Mouse (Mus musculus) inflammation-experienced regulatory T-cells, adult 6 months (primary cell): ENCODE data around the gene Habp4. TPM values are rescaled to one million over a fixed set of nuclear protein-coding genes. Genes with fewer than 3 reads are reported as not detected.

Source experiments
- ATAC-seq: one replicate; pipeline ENCODE4 v1.8.0; 2017
- polyA plus RNA-seq, 3 experiments: library from polyadenylated mRNA; unstranded; fragments of 100-300 nt; shearing (Covaris generic); gene quantifications; one replicate each; pipeline ENCODE4 v1.2.1; 2017

Gene Habp4
- polyA plus RNA-seq, 3 experiments from 2014 or later = 3.9 to 5.7 (median 5.3) TPM

- no peak for ATAC-seq
Measured at GRCm38 (mm10) chr13:64178746-64179652, 17.4 kb downstream of the Habp4 start.

- no peak for ATAC-seq
Measured at GRCm38 (mm10) chr13:64180300-64180699, 18.7 kb downstream of the Habp4 start.

GRCm38 (mm10) chr13:64180888-64181287, 19.3 kb downstream of the Habp4 start:
- peak; percentile 61 for ATAC-seq

DNA sequence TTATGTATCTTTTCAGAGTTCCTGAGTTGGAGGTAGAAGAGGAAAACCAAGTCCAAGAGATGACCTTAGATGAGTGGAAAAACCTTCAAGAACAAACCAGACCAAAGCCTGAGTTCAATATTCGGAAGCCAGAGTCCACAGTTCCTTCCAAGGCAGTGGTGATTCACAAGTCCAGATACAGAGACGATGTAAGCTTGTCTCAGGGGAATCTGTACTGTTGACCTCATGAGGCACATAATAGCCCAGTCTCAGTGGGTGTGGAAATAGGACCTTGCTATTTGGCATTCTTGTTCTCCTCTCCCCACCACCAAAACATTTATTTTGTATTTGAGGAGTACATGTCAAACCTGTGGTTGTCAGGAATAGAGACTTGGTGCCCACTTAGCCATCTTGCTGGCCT, 20.5 kb downstream of the Habp4 start:
- ATAC-seq = no peak

GRCm38 (mm10) chr13:64183583-64183982, 22.0 kb downstream of the Habp4 start:
- ATAC-seq = no peak

GRCm38 (mm10) chr13:64184361-64184760, 22.7 kb downstream of the Habp4 start:
- ATAC-seq = no peak

- no peak for ATAC-seq
Measured at GRCm38 (mm10) chr13:64185176-64185575, 23.6 kb downstream of the Habp4 start.

GRCm38 (mm10) chr13:64185586-64185985, 24.0 kb downstream of the Habp4 start:
- no peak for ATAC-seq

- ATAC-seq = no peak
Measured at GRCm38 (mm10) chr13:64186516-64186915, 24.9 kb downstream of the Habp4 start.

DNA sequence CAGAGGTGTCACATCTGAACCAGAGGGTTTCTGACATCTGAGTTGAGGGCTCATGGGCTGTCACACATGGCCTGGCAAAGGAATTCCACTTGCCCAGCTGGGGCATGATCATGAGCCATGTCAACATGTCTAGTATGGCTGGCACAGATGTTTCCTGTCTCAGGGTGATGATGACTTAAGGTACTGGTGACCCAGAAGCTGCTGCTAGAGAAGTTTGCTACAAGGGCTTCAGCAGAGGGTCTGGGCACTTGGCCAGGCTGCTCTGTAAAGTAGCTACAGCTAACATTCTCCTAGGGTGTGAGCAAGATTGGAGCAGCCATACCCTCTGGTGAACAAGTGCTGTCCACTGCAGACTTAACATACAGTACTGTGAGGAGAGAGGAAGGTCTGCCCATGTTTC, 25.4 kb downstream of the Habp4 start:
- no peak for ATAC-seq

GRCm38 (mm10) chr13:64197899-64198298, 36.3 kb downstream of the Habp4 start:
- ATAC-seq = no peak

DNA sequence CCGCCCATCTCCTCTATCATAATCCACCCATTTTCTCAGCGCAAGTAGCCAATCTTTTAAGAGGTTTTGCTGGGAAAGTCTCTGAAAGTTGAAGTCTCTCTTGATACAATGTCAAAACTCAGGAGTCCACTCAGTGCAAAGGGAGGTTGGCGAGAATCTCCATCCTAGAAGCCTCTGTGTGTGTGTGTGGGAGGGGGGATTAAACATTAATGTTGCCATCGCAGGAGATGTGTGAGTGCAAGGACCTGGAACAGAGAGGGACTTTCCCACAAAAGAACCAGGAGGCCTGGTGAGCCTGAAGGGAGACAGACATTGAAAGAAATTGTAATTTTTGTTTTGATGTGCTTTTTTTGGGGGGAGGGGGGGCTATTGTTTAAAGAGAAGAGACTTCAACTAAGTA, 36.7 kb downstream of the Habp4 start:
- no peak for ATAC-seq

- ATAC-seq = no peak
Measured at GRCm38 (mm10) chr13:64200911-64201310, 39.3 kb downstream of the Habp4 start.

GRCm38 (mm10) chr13:64204726-64205125, 43.1 kb downstream of the Habp4 start:
- ATAC-seq = no peak

DNA sequence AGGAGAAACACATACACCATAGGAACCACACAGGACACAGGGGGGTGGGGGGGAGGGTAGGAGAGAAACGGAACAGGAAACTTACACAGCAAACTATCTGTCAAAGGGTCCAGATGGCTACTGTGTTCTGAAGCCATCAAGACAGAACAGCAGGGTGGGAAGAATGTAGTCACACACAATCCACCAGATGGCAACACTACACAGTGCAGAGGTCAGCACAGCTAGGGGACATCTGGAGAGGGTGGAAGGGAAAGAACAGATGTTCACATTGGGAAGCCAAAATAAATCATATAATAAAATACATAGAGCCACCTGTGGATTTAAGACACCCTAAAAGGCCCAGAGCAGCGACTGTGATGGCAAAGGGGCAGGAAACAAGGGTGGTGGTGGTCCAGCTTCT, 43.6 kb downstream of the Habp4 start:
- ATAC-seq = no peak

- ATAC-seq = no peak
Measured at GRCm38 (mm10) chr13:64208146-64208545, 46.5 kb downstream of the Habp4 start.

- no peak for ATAC-seq
Measured at GRCm38 (mm10) chr13:64211995-64212603, 50.5 kb downstream of the Habp4 start.

DNA sequence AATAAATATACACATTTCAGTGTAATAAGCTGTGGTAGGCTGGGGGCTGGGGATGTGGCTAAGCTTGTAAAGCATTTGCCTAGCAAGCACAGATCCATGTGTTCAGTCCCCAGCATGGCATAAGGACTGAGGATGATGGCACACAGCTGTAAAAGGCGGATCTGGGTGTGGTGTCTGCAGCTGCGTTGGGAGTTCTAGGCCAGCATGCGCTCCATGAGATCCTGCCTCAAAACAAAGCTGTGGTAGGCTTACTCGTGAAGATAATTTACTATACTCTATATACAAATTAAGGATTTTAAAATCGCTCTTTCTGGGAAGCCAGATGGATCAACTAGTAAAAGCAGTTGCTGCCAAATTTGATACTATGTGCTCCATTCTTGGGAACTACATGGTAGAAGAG, 53.3 kb downstream of the Habp4 start:
- no peak for ATAC-seq

DNA sequence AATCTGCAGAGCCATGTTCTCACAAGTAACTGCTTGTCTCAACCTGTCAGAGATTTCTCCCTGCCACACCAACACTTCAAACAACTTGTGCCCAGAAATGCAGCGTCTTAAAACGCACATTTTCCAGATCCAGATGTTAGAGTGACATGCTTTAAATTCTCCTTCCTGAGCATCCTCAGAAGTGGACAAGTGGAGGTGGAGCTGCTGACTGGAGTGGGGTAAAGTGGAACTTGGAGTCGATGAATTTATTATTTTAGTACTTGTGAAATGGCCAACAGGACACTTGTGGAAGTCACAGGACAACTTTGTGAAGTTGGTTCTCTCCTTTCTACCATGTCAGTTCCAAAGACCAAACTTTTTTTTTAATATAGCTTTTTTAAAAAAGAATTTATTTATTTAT, 64.1 kb downstream of the Habp4 start:
- no peak for ATAC-seq

DNA sequence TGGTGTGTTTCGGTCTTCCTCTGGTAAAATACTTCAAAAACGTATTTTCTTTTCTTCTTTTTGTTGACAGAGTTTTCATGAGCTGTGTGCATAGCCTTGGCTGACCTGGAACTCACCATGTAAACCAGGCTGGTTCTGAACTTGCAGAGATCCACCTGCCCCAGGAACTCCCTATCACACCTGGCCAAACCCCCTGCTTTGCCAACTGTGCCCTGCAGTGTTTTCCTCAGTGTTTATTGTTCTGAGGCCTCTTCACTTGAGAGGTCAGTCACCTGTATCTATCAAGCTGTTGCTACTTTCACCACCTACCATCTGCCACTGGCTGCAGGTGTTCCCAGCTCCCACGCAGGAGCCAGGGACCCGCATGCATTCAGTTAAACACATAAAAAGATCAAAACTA, 65.1 kb downstream of the Habp4 start:
- ATAC-seq = no peak

DNA sequence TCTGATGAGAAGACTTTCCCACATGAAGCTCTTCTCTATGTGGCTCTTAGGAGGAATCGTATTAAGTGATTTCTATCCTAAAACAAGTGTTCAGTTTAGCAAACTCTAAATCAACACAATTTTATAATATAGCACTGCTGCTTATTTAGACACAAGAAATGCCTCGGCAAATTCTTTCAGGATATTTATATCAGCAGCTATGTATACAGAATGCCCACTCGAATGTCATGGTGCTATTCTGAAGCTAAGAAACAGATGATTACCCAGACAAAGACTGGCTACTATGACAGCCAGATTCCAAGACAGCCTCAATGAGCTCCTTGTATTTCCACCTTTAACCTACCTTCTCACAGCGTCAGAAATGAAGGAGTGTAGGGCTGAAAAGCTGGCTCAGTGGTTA, 71.5 kb downstream of the Habp4 start:
- no peak for ATAC-seq

- ATAC-seq = no peak
Measured at GRCm38 (mm10) chr13:64235062-64235715, 73.6 kb downstream of the Habp4 start.

GRCm38 (mm10) chr13:64235777-64236176, 74.2 kb downstream of the Habp4 start:
- ATAC-seq = no peak
